Mouse (Mus musculus) hindbrain, postnatal 0 days (tissue): ENCODE data around the gene Pitpnm3. TPM values are rescaled to one million over a fixed set of nuclear protein-coding genes. Genes with fewer than 3 reads are reported as not detected.
"Not testable (repeated sequence)": the region's sequence is repeated elsewhere in the genome, so short reads cannot be mapped to it uniquely, and the experiment has no call there.

Experiments used
- ATAC-seq: fragments of 200-750 bp; cut with Nextera tagmentation; 2 replicates; pipeline ENCODE4 v1.8.0; 2017; ENCODE audit warnings: mild to moderate bottlenecking, moderate TSS enrichment, moderate library complexity
- DNase-seq: peaks from one replicate; pipeline ENCODE4 v3.0.0-alpha.2; 2015; ENCODE audit warnings: low spot score
- H3K27ac ChIP-seq: fragments of 300-500 bp; sonication (generic); 2 replicates; pipeline ENCODE4 v1.5.1; 2014; ENCODE audit warnings: mild to moderate bottlenecking
- H3K27me3 ChIP-seq: fragments of 300-500 bp; sonication (generic); 2 replicates; pipeline ENCODE4 v1.6.1; 2014; ENCODE audit warnings: low read length, mixed read lengths; ENCODE audit not compliant: insufficient read depth
- H3K36me3 ChIP-seq: fragments of 300-500 bp; sonication (generic); 2 replicates; pipeline ENCODE4 v1.6.1; 2014; ENCODE audit warnings: low read length, mixed read lengths; ENCODE audit not compliant: insufficient read depth
- H3K4me1 ChIP-seq: fragments of 300-500 bp; sonication (generic); 2 replicates; pipeline ENCODE4 v1.6.1; 2014; ENCODE audit warnings: antibody characterized with exemption, low read length, mixed read lengths; ENCODE audit not compliant: insufficient read depth
- H3K4me2 ChIP-seq: fragments of 300-500 bp; sonication (generic); 2 replicates; pipeline ENCODE4 v1.6.1; 2014; ENCODE audit warnings: low read depth, mild to moderate bottlenecking, low read length, moderate library complexity, mixed read lengths
- H3K4me3 ChIP-seq: fragments of 300-500 bp; sonication (generic); 2 replicates; pipeline ENCODE4 v1.5.1; 2014; ENCODE audit warnings: low read length
- H3K9ac ChIP-seq: fragments of 300-500 bp; sonication (generic); replicated peaks from 2 replicates; pipeline ENCODE4 v1.6.1; 2014; ENCODE audit warnings: mild to moderate bottlenecking, low read length, moderate library complexity, mixed read lengths
- H3K9me3 ChIP-seq: fragments of 300-500 bp; sonication (generic); 2 replicates; pipeline ENCODE4 v1.6.1; 2016; ENCODE audit warnings: low read length, mixed read lengths
- CTCF ChIP-seq: IDR thresholded peaks from 2 replicates; pipeline ENCODE4 v1.5.1; 2016; ENCODE audit warnings: antibody characterized with exemption, control low read depth, low read depth
- WGBS: fragments of 180-500 bp; shearing (Covaris S2); extraction: QIAGEN DNeasy Blood & Tissue Kit; methylation state at CpG from one replicate; pipeline ENCODE4 v1.1.7; 2014; 5-methylcytosine and 5-hydroxymethylcytosine counted together
- polyA plus RNA-seq: library from polyadenylated mRNA; unstranded; fragments of >200 nt; fragmentation: Nextera tagmentation; extraction: Ambion mirVana; gene quantifications from 2 replicates; pipeline ENCODE4 v1.2.1, GENCODE M21; 2015
- total RNA-seq: library from RNA; depleted of rRNA; stranded (reverse); fragments of >200 nt; gene quantifications from 2 replicates; pipeline ENCODE4 v1.2.3, GENCODE M21; 2014

Pitpnm3 gene
- total and polyA plus RNA-seq, 2 experiments from 2014 or later = 6.1 to 26.3 TPM

DNA sequence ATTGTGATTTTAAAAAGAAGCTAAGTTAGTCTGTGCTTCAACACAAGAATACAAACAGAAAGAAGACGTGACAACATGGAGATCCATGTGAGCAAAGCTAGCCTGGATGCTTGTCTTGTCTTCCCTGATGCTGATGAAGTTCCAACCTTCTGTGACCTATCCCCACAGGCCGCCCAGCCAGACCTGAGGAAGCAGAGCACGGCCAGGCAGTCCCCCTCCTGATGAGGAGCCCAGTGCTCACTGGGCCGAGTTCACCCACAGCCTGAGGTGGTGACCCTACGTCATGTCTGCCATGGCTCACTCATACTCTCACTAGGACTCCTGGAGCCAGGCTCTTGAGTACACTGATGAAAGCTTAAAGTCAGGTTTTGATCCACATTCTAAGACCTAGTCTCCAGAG lies 37.9 kb upstream of the Pitpnm3 start:
- DNase-seq = no peak
- 71% methylated on average over 5 of the region's 5 CpGs for WGBS
- H3K27me3 ChIP-seq = no peaks in the 10 kb centered on the region
- no peaks in the 10 kb centered on the region for H3K9me3 ChIP-seq
- H3K4me2 ChIP-seq = no peak overlapping the region
- TF ChIP-seq CTCF = no peak
- H3K36me3 ChIP-seq = peaks cover 28% of the 10 kb centered on the region
- H3K27ac ChIP-seq = no peak overlapping the region
- no peaks in the 10 kb centered on the region for H3K4me1 ChIP-seq
- no peak for ATAC-seq
- no peak overlapping the region for H3K9ac ChIP-seq
- no peak overlapping the region for H3K4me3 ChIP-seq

- H3K27ac ChIP-seq, ATAC-seq, H3K9me3 ChIP-seq, H3K4me1 ChIP-seq, H3K4me2 ChIP-seq, DNase-seq, H3K4me3 ChIP-seq, H3K27me3 ChIP-seq, H3K9ac ChIP-seq: not testable (repeated sequence)
- WGBS = 73% methylated on average over 4 of the region's 4 CpGs
- peaks cover 33% of the 10 kb centered on the region for H3K36me3 ChIP-seq
Observed at GRCm38 (mm10) chr11:72171906-72172305, 36.3 kb upstream of the Pitpnm3 start.

DNA sequence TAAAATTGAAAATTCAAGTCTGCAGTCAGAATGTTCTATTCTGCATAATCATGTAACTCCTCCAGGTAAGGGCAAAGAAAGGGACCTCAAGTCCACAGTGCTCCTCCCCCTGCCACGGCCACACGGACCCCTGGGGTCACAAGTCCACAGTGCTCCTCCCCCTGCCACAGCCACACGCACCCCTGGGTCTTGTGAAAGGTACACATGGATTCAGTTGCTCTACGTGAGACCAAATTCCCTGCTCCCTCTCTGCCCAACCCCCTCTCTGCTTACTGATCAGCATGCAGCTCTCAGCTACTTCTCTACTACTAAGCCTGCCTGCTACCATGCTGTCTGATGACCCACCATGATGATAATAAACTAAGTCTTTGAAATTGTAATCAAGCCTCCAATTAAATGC lies 34.3 kb upstream of the Pitpnm3 start:
- no peak for TF ChIP-seq CTCF
- Histone ChIP-seq H3K4me3 (no peak overlapping the region), H3K27ac (no peak overlapping the region), H3K9ac (no peak overlapping the region), H3K9me3 (no peaks in the 10 kb centered on the region), H3K36me3 (peaks cover 40% of the 10 kb centered on the region), H3K27me3 (no peaks in the 10 kb centered on the region), H3K4me1 (no peaks in the 10 kb centered on the region), H3K4me2 (no peak overlapping the region)
- ATAC-seq = no peak
- WGBS = 89% methylated on average over 4 of the region's 4 CpGs
- DNase-seq = no peak

DNA sequence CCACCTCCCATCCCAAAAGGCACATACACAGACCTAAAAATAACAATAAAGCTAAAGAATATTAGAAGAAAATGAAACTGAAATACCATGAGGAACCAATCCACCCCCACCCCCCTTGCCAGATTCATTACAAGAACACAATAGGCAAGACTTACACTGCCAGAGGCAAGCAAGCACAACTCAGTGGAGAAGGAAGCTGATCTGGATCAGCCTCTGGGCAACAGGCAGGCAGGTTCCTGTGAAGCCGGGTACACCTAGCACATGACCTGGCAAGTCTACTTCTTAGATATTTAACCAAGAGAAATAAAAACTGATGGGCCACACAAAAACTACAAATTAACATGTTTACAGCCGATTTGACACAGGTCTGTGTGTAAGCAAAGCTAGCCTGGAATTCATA lies 27.6 kb upstream of the Pitpnm3 start:
- Histone ChIP-seq H3K9ac (no peak overlapping the region), H3K4me1 (no peaks in the 10 kb centered on the region), H3K4me2 (no peak overlapping the region), H3K4me3 (no peak overlapping the region), H3K27ac (no peak overlapping the region), H3K9me3 (no peaks in the 10 kb centered on the region), H3K27me3 (no peaks in the 10 kb centered on the region), H3K36me3 (peaks cover 54% of the 10 kb centered on the region)
- DNase-seq (no peak), ATAC-seq (no peak)
- no peak for TF ChIP-seq CTCF
- WGBS = 98% methylated on average over 2 of the region's 2 CpGs

DNA sequence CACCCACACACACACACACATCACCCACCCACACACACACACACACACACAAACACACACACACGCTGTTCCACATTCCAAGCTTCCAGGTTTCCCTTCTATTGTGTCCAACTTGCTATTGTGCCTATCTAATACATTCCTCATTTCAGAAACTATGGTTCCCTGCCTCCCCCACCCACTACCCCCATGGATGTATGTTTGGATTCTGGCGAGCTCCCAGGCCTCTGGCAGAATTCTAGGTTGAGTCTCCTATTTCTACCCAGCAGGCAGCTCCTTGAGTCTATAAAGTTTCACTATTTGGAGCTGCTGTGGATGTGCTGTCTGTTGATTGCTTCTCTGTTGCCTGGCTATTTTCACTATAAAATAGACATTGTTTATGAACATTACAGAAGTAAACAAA lies 21.0 kb upstream of the Pitpnm3 start:
- WGBS = 50% methylated on average over 2 of the region's 2 CpGs
- TF ChIP-seq CTCF = no peak

DNA sequence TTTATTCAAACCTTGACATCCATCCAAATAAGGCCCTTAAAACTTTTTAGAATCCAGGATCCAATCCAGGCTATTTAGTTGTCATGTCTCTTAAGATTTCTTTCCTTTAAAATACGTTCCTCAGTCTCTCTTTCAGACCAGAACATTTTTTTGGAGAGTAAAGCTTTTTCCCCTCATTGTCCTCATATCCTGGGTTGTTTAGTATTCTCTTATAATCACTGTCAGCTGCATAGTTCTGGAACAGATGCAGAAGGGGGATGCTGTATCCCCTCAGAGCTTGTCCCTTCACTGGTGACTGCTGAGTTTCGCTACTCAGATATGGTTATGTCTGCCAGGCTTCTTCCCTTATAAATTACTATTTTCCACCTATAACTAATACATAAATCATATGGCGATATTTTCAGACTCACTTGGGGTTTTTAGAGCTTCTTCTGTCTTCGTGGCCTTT lies 20.4 kb upstream of the Pitpnm3 start:
- DNase-seq (no peak), ATAC-seq (no peak)
- H3K9me3 ChIP-seq = no peaks in the 10 kb centered on the region
- H3K36me3 ChIP-seq = peaks cover 18% of the 10 kb centered on the region
- H3K4me3 ChIP-seq = no peak overlapping the region
- H3K4me1 ChIP-seq = peaks cover 4% of the 10 kb centered on the region; the same call in 1 of the 2 replicates
- no peak overlapping the region for H3K27ac ChIP-seq
- no peaks in the 10 kb centered on the region for H3K27me3 ChIP-seq
- no peak for TF ChIP-seq CTCF
- WGBS = 63% methylated on average over 4 of the region's 4 CpGs
- H3K9ac ChIP-seq = no peak overlapping the region
- H3K4me2 ChIP-seq = no peak overlapping the region

More for the DNA sequence above, 21.0 kb upstream of the Pitpnm3 start:
- H3K36me3 ChIP-seq = peaks cover 18% of the 10 kb centered on the region
- no peaks in the 10 kb centered on the region for H3K27me3 ChIP-seq
- ATAC-seq (no peak), DNase-seq (no peak)
- no peak overlapping the region for H3K4me2 ChIP-seq
- H3K27ac ChIP-seq = no peak overlapping the region
- H3K9ac ChIP-seq = no peak overlapping the region
- no peaks in the 10 kb centered on the region for H3K9me3 ChIP-seq
- peaks cover 4% of the 10 kb centered on the region; the same call in 1 of the 2 replicates for H3K4me1 ChIP-seq
- no peak overlapping the region for H3K4me3 ChIP-seq

- peak; percentile 45 for TF ChIP-seq CTCF
- Histone ChIP-seq H3K36me3 (peaks cover 18% of the 10 kb centered on the region), H3K4me2 (no peak overlapping the region), H3K4me3 (no peak overlapping the region), H3K9ac (no peak overlapping the region), H3K27ac (peak overlapping the region; percentile 67), H3K4me1 (peaks cover 4% of the 10 kb centered on the region; the same call in 1 of the 2 replicates), H3K27me3 (no peaks in the 10 kb centered on the region), H3K9me3 (no peaks in the 10 kb centered on the region)
- ATAC-seq (peak; percentile 31; the same call in 1 of the 2 replicates), DNase-seq (peak; percentile 43)
- 41% methylated on average over 11 of the region's 11 CpGs for WGBS
Observed at GRCm38 (mm10) chr11:72155186-72155980, 19.8 kb upstream of the Pitpnm3 start.
